Mouse (Mus musculus) megakaryocyte, embryonic 14.5 days (primary cell): Measurements from ENCODE around the gene Dennd5b.

Experiments
- FLI1 ChIP-seq: IDR thresholded peaks from 2 replicates; pipeline ENCODE4 v1.6.1; 2012; ENCODE audit warnings: low read length, inconsistent platforms, mixed read lengths
- GATA1 ChIP-seq: IDR thresholded peaks from 3 replicates; pipeline ENCODE4 v1.6.1; 2012; ENCODE audit warnings: mixed read lengths, low read length, inconsistent platforms, borderline replicate concordance

- TF ChIP-seq GATA1 (no peak), FLI1 (no peak)
Measured at GRCm38 (mm10) chr6:149116992-149117391, 15.5 kb upstream of the Dennd5b start.
